Mouse (Mus musculus) kidney, adult 2 months (tissue): ENCODE measurements around the gene Ppp1r27.

Experiments
- CTCF ChIP-seq: fragments of 200-500 bp; conservative IDR thresholded peaks from 2 replicates; pipeline ENCODE4 v1.5.1; 2011; ENCODE audit warnings: low read depth, mild to moderate bottlenecking, control low read depth, low read length, moderate library complexity, mixed read lengths; ENCODE audit not compliant: insufficient read depth, insufficient read length
- POLR2A ChIP-seq: fragments of 200-500 bp; IDR thresholded peaks from one replicate; pipeline ENCODE4 v1.6.1; 2011; ENCODE audit warnings: low read depth, low read length, control low read depth

DNA sequence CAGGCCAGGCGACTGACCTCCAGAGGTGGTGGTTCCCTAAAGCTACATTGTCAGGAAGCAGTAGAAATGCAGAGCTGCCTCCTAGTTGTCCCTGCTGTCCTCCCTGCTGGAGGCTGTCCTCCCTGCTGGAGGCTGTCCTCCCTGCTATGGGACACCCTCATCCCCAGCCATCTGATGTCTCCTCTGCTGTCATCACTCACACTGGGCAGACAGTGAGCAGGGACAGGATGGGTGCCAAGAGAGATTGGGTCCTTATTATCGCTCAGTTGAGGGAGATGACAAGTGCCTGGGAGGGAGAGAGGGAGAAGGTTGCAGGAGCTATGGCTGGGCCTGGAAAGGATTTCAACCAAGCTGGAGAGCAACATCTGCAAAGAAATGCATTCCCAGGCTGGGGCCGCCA lies 15.8 kb downstream of the Ppp1r27 start:
- TF ChIP-seq POLR2A (no peak), CTCF (no peak)
